Mouse (Mus musculus) embryonic fibroblast, embryonic 13.5 days (primary cell): ENCODE measurements around the gene Osbpl5.

Experiments used
- CTCF ChIP-seq: IDR thresholded peaks from 2 replicates; pipeline ENCODE4 v1.5.1; 2011; ENCODE audit warnings: mild to moderate bottlenecking, control low read depth, low read length, moderate library complexity, borderline replicate concordance; ENCODE audit not compliant: insufficient read depth
- POLR2A ChIP-seq: IDR thresholded peaks from 2 replicates; pipeline ENCODE4 v1.6.1; 2011; ENCODE audit warnings: low read depth, mild to moderate bottlenecking, control low read depth, low read length, moderate library complexity

DNA sequence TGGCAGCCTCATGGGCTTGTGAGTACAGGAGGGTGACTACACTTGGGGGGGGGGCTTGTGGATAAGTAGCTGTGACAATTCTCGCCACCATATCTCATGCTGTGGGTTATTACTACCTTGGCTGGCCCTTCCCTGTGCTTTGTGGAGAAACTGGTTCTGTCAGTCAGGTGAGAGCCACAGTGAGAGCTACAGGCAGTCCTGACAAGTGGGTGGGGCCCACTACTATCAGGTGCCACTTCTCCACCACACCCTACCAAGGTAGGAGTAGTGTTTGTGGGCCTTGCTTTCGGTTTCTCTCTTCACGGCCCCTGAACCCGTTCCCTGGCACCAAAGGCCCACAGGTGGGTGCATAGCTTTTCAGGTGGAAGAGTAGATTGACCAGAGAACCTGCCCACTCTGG, 32.9 kb downstream of the Osbpl5 start:
- TF ChIP-seq CTCF: no peak
- TF ChIP-seq POLR2A: no peak
